Mouse (Mus musculus): ENCODE measurements around the gene Egfl8. TPM values are rescaled to one million over a fixed set of nuclear protein-coding genes. Genes with fewer than 3 reads are reported as not detected.

Egfl8 gene
- polyA plus RNA-seq, 1 experiment from 2014 or later: 6.0 TPM

- H3K27ac ChIP-seq (replicated peaks): no peak overlapping the region
- no peak for ATAC-seq (ENCODE audit: low FRiP score, low read depth)
- peaks cover 46% of the 10 kb centered on the region for H3K27me3 ChIP-seq
- no peak overlapping the region for H3K4me3 ChIP-seq
- 70% methylated on average over 2 of the region's 2 CpGs for WGBS
- no peak overlapping the region for H3K4me2 ChIP-seq (replicated peaks)
- H3K9me3 ChIP-seq: no peaks in the 10 kb centered on the region
- no peak overlapping the region for H3K9ac ChIP-seq (replicated peaks)
- no peaks in the 10 kb centered on the region for H3K36me3 ChIP-seq
- peaks cover 23% of the 10 kb centered on the region for H3K4me1 ChIP-seq
Observed at GRCm38 (mm10) chr17:34635671-34636070, 19.9 kb upstream of the Egfl8 start.

- WGBS: under 1% methylated on average over 25 of the region's 26 CpGs
- peak overlapping the region; percentile 91 for H3K4me2 ChIP-seq (replicated peaks)
- H3K4me1 ChIP-seq: peaks cover 50% of the 10 kb centered on the region
- H3K9me3 ChIP-seq: no peaks in the 10 kb centered on the region
- H3K36me3 ChIP-seq: no peaks in the 10 kb centered on the region
- 0 out of 2 replicates have a peak overlapping the region, but pooled peaks have one; percentile 21 for H3K9ac ChIP-seq (replicated peaks)
- peak overlapping the region; percentile 35 for H3K4me3 ChIP-seq
- H3K27ac ChIP-seq (replicated peaks): no peak overlapping the region
- ATAC-seq (ENCODE audit: low FRiP score, low read depth): no peak
- peaks cover 53% of the 10 kb centered on the region for H3K27me3 ChIP-seq
Observed at GRCm38 (mm10) chr17:34632261-34632691, 16.5 kb upstream of the Egfl8 start.

GRCm38 (mm10) chr17:34631647-34632046, 15.9 kb upstream of the Egfl8 start:
- Histone ChIP-seq H3K27ac (replicated peaks) (no peak overlapping the region), H3K36me3 (no peaks in the 10 kb centered on the region), H3K27me3 (peaks cover 51% of the 10 kb centered on the region), H3K4me2 (replicated peaks) (peak overlapping the region; percentile 91), H3K9ac (replicated peaks) (peak overlapping the region; percentile 46), H3K4me1 (peaks cover 50% of the 10 kb centered on the region), H3K4me3 (peak overlapping the region; percentile 35), H3K9me3 (no peaks in the 10 kb centered on the region)
- 4% methylated on average over 11 of the region's 12 CpGs for WGBS
- no peak for ATAC-seq (ENCODE audit: low FRiP score, low read depth)

- Histone ChIP-seq H3K9ac (replicated peaks) (peak overlapping the region; percentile 52), H3K27ac (replicated peaks) (no peak overlapping the region), H3K4me1 (peaks cover 57% of the 10 kb centered on the region), H3K4me3 (peak overlapping the region; percentile 58), H3K27me3 (peaks cover 45% of the 10 kb centered on the region), H3K36me3 (no peaks in the 10 kb centered on the region), H3K4me2 (replicated peaks) (peak overlapping the region; percentile 91), H3K9me3 (no peaks in the 10 kb centered on the region)
- 2% methylated on average over 47 of the region's 48 CpGs for WGBS
- ATAC-seq (ENCODE audit: low FRiP score, low read depth): no peak
Observed at GRCm38 (mm10) chr17:34630761-34631301, 15.1 kb upstream of the Egfl8 start.

- 0 out of 2 replicates have a peak, but pooled peaks cover 5% of the 10 kb centered on the region for H3K36me3 ChIP-seq
- peak overlapping the region; percentile 58 for H3K4me3 ChIP-seq
- peak overlapping the region; percentile 52; the same call in 1 of the 2 replicates for H3K9ac ChIP-seq (replicated peaks)
- peaks cover 57% of the 10 kb centered on the region for H3K4me1 ChIP-seq
- no peak for ATAC-seq (ENCODE audit: low FRiP score, low read depth)
- H3K4me2 ChIP-seq (replicated peaks): peak overlapping the region; percentile 91
- H3K9me3 ChIP-seq: no peaks in the 10 kb centered on the region
- WGBS: 12% methylated on average over 12 of the region's 12 CpGs
- H3K27me3 ChIP-seq: peaks cover 40% of the 10 kb centered on the region
- peak overlapping the region; percentile 88; the same call in 1 of the 2 replicates for H3K27ac ChIP-seq (replicated peaks)
Observed at GRCm38 (mm10) chr17:34629796-34630603, 14.2 kb upstream of the Egfl8 start.

DNA sequence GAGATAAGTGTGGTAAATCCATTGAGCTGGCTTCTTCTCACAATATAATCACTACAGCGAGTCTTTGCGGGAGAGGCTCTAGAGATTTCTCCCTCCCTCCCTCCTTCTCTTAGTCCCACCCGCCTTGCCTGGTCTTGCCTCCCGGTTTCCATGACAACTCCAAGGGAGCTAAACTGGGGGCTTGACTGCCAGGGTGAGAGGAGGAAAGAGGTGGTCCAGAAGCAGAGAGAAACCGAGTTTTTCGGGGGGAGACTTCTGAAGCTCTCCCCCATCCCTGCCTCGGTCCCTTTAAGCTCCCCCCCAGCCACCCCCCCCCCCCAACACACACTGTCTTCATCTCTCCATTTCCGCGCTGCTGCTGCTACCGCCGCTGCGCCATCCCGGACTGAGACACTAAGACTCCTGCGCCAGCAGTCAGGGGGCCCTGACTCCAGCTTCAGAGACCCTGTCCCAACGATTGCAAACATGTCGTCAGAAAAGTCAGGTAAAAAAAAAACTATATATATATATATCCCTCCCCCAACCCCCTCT, 13.5 kb upstream of the Egfl8 start, which contains the start of gene Prrt1:
Prrt1 (plus strand) TSS at position 313 of the 531 bp plus-strand sequence.
- WGBS: 1% methylated on average over 15 of the region's 16 CpGs
- Histone ChIP-seq H3K27ac (replicated peaks) (peak within 1 kb of the TSS; percentile 88), H3K36me3 (0 out of 2 replicates have a peak, but pooled peaks cover 5% of the 10 kb centered on the region), H3K9me3 (no peaks in the 10 kb centered on the region), H3K9ac (replicated peaks) (peak within 1 kb of the TSS; percentile 68; the same call in 1 of the 2 replicates), H3K27me3 (peaks cover 40% of the 10 kb centered on the region), H3K4me2 (replicated peaks) (peak within 1 kb of the TSS; percentile 91), H3K4me3 (peak within 1 kb of the TSS; percentile 58), H3K4me1 (peaks cover 57% of the 10 kb centered on the region)
- ATAC-seq (ENCODE audit: low FRiP score, low read depth): peak; percentile 42; the same call in 1 of the 2 replicates

DNA sequence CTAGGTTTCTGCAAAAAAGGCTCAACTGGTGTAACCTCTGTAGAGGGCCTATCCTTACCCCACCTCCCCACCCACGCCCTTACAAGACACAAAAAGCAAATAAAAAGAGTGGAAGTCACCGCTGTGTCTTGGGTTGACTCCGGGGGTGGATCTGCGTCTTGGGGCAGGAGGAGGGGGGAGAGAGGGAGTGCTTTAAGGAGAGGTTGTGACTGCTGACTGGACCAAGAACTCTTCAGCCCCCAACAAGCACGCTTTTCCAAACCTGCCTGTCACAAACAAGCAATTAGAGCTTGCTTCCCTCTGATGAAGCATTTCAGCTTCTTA, 12.8 kb upstream of the Egfl8 start:
- Histone ChIP-seq H3K4me2 (replicated peaks) (peak overlapping the region; percentile 91), H3K27ac (replicated peaks) (peak overlapping the region; percentile 88), H3K27me3 (peaks cover 40% of the 10 kb centered on the region), H3K36me3 (0 out of 2 replicates have a peak, but pooled peaks cover 5% of the 10 kb centered on the region), H3K4me3 (peak overlapping the region; percentile 58), H3K9ac (replicated peaks) (peak overlapping the region; percentile 68; the same call in 1 of the 2 replicates), H3K9me3 (no peaks in the 10 kb centered on the region), H3K4me1 (peaks cover 57% of the 10 kb centered on the region)
- no peak for ATAC-seq (ENCODE audit: low FRiP score, low read depth)
- WGBS: 11% methylated on average over 5 of the region's 5 CpGs

DNA sequence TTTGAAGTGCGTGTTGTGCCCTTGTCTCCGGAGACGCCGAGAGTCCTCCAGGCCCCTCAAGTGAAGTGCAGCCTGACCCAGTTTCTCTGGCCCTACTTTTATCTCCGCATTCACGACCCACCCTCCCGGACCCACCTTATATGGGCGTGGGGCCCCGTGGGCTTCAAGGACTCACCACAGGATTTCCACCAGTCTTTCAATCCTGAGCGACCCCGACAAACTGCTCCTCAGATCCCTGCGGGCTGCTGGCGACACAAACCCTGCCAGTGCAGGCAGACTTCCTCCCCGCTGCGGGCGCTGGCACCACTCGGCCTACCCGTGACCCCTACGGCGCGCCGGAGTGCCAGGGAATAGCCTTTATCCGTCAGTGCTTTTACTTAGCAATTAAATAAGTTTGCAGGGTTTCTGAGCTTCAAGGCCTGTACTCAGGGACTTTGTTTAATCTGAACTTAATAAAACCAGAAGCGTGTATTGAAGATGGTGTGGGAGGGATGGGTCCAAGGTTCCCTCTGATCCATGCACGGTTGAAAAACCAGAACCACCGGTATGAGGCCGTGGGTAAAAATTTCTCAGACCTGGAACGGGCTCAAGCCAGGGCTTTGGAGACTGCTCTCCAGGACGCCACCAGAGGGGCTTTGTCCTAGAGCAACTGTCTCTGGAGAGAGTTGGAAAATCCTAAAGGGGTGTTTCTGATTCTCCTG, 12.3 kb upstream of the Egfl8 start, which contains the start of gene Ppt2:
Ppt2 (minus strand) TSS at position 568 of the 701 bp plus-strand sequence.
- peak within 1 kb of the TSS; percentile 91 for H3K4me2 ChIP-seq (replicated peaks)
- WGBS: 5% methylated on average over 29 of the region's 29 CpGs
- peak within 1 kb of the TSS; percentile 88 for H3K27ac ChIP-seq (replicated peaks)
- H3K36me3 ChIP-seq: 0 out of 2 replicates have a peak, but pooled peaks cover 5% of the 10 kb centered on the region
- no peak for ATAC-seq (ENCODE audit: low FRiP score, low read depth)
- peaks cover 57% of the 10 kb centered on the region for H3K4me1 ChIP-seq
- H3K27me3 ChIP-seq: peaks cover 35% of the 10 kb centered on the region
- peak within 1 kb of the TSS; percentile 58 for H3K4me3 ChIP-seq
- peak within 1 kb of the TSS; percentile 68 for H3K9ac ChIP-seq (replicated peaks)
- H3K9me3 ChIP-seq: no peaks in the 10 kb centered on the region

DNA sequence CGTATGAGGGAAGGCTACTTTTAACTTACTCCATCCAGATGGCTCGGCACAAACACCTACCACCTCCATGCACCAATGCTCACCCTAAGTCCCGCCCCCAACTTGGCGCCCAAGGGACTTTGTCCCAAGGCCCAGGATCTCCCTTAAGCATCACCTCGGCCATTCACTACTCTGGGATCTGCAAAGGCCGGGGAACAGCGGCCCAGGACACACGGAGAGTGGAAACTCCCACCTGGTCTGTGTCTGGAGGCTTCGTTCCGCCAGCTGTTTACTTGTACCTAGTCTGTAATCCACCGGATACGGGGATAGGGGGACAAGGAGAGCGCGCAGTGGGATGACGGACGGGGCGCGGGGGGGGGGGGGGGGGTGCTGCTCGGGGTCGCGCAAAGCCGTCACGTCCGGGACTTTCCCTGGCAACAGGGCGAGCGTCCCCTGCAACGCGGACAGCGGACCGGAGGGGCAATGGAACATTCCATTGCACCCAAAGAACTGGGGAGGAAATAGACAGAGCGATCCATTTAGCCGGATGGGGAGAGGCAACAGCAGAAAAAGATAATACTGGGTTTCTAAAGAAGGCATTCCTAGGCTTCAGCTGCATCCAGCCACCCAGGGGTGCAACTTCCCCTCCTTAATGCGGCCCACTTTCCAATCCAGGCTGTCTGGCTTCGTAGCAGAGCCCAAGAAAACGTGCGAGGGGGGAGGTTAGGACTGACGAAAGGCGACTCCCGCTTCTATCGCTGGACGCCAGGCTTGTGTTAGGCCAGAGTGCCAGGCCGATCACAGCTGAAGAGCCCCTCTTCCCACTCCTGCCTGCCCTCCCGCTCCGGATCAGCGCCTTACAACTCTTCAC, 11.5 kb upstream of the Egfl8 start:
- H3K36me3 ChIP-seq: peaks cover 12% of the 10 kb centered on the region
- H3K27ac ChIP-seq (replicated peaks): peak overlapping the region; percentile 88
- H3K4me3 ChIP-seq: peak overlapping the region; percentile 58
- H3K9ac ChIP-seq (replicated peaks): peak overlapping the region; percentile 68
- peak; percentile 63 for ATAC-seq (ENCODE audit: low FRiP score, low read depth)
- H3K27me3 ChIP-seq: peaks cover 27% of the 10 kb centered on the region
- 0% methylated on average over 43 of the region's 45 CpGs for WGBS
- peak overlapping the region; percentile 91 for H3K4me2 ChIP-seq (replicated peaks)
- peaks cover 55% of the 10 kb centered on the region for H3K4me1 ChIP-seq
- no peaks in the 10 kb centered on the region for H3K9me3 ChIP-seq

DNA sequence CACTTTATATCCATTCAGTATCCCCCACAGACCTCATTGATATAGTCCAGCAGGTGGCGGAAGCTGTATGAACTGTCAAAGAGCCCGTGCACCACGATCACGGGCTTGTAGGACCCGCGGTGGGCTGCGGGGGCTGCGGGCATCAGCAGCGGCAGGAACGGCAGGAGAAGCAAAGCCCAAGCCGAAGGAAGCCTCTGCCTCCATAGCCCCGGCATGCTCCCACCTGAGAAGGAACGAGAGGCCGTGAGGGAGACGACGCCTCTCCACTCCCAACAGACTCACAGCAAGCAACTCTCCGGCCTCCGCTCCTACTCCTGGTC, 11.0 kb upstream of the Egfl8 start:
- under 1% methylated on average over 18 of the region's 18 CpGs for WGBS
- peak; percentile 17; the same call in 1 of the 2 replicates for ATAC-seq (ENCODE audit: low FRiP score, low read depth)
- Histone ChIP-seq H3K9ac (replicated peaks) (peak overlapping the region; percentile 68), H3K9me3 (no peaks in the 10 kb centered on the region), H3K27ac (replicated peaks) (peak overlapping the region; percentile 88), H3K4me3 (peak overlapping the region; percentile 58), H3K4me2 (replicated peaks) (peak overlapping the region; percentile 91), H3K36me3 (peaks cover 18% of the 10 kb centered on the region), H3K4me1 (peaks cover 49% of the 10 kb centered on the region), H3K27me3 (peaks cover 22% of the 10 kb centered on the region)

Measured in midbrain, embryonic 12.5 days (tissue).